Mouse (Mus musculus) B cell, adult 2 months (primary cell): ENCODE measurements around the gene Atxn7l2.

ENCODE experiments used
- DNase-seq, 2 experiments: peaks; one replicate each; pipeline ENCODE4 v3.0.0; 2022

Atxn7l2 gene

DNA sequence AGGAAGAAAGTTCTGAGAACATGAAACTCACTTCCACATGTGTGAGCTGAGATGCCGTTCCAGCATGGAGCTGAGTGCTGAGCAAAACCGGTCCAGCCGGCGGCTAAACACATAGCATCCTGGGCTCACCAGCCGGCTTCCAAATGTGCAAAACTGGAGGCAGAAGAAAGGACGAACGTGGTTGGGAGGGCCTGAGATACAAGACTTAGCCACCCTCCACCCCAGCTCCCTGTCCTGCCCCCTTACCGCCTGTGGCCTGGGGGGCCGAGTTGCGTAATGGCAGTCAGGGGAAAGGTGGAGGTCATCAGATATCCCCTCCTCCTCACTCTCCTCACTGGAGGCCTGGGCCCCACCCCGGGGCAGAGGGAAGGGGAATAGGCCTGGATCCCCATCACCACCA lies 6.3 kb downstream of the Atxn7l2 start:
- DNase-seq: no peak

DNA sequence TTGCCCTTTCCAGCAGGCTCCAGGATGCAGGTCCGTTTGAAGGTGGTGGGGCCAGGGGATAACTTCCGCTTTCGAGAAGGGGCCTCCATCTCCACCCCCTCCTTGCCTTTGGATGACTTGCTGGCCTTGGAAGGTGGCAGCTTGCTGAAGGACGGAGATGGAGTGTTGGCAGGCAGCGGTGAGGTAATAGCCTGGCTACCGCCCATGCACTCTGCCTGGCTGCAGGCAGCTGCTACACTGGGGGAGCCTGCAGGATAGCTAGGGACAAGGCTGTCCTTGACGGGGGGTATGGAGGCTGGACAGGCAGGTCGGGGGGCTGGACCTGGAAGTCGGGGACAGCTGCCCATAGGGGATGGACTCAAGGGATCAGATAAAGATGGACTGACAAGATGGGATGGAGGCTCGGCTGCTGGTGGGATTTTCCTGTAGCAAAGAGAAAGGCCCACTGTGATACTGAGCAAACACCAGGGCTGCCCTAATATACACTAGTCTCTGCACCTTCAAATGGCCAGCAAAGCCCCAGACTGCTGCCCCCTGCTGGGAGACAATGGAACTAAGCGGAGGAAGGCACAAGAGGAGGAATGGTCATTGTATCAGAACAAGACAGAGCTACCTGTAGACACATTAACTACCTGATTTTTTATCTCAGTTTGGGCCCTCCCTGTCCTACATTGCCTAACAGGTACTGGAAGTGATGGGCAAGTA lies 7.0 kb downstream of the Atxn7l2 start:
- peak; percentile 89 to 91 for DNase-seq

DNA sequence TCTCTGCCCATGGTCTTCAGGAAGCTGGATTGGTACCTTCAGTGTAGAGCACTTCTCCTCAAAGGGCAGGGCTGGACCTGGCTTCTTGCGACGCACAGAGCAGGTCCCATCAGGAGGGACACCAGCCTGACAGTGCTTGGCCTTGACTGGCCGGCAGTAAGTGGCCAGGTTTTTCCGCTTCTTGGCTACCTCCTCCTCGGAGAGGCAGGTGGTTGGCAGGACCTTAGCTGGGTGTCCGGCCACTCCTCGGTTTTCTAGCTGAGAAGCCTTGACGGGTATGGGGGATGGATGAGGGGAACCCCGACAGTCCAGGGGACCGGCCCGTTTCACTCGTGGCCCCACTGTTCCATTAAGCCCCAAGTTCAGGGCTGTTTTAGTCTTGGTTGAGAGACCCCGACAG lies 7.5 kb downstream of the Atxn7l2 start:
- DNase-seq: no peak

DNA sequence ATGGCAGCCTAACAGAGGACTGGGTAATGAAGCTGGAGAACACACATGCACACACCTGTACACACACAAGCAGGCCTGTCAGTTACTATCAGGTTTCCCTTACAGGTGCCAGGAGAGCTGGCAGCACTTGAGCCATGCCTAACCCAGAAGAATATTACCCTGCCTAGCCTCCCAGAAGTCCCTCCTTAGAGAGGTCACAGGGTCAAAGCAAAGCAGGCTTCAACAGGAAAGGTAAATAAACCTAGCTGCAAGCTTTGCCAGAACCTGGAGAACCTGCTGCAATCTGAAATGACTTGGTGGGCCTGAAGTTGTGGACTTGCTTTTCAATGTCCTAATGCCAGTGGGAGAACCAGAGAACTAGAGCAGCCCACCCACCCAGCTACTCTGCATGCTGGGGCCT lies 8.2 kb downstream of the Atxn7l2 start:
- DNase-seq: no peak

DNA sequence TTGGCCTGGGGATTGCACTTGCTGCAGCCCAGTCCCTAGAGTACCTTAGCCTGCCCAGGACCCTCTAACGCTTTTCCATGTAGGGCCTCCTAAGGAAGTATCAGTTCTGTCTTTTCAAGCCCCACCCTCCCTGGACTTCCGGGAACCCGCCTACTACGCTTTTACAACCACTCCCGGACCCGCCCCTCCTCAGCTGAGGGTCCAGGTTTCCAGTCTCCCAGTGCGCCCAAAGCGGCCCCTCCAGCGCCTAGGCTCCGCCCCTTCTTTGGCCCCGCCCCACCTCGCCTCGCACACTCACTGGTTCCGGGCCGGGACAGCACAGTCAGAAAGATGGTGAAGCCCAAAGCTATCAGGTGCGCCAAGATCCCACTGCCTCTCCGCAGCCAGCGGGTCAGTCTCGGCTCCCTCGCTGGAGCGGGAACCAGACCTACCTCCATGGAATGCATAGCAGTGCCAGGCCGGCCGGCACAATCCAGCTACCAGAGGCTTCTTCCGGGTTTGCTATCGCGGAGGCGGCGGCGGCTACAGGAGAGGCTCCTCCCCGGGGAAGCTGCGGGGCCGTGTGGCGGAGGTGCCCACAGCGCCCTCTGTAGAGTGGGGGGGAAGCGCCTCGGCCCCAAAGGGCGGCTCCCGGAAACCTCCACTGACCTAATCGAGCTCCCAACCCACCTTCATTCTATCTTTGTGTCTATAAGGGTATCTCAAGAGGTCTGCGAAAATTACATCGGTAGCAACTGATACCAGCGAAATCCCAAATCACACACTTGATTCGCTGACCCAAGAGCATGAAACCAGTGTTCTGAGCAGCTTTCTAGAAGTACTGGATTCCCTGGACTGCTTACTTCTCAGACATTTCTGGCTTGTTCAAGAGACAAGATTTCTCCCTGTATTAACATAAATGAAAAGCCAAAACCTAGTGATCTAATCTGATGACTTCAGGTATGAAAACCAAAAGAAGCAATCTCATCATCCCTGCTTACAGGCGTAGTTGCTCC lies 10.1 kb downstream of the Atxn7l2 start, which contains the start of gene Cyb561d1:
Gene Cyb561d1, minus strand, starts transcription at position 884 of the 995 bp plus-strand sequence.
- DNase-seq: peak; percentile 93

DNA sequence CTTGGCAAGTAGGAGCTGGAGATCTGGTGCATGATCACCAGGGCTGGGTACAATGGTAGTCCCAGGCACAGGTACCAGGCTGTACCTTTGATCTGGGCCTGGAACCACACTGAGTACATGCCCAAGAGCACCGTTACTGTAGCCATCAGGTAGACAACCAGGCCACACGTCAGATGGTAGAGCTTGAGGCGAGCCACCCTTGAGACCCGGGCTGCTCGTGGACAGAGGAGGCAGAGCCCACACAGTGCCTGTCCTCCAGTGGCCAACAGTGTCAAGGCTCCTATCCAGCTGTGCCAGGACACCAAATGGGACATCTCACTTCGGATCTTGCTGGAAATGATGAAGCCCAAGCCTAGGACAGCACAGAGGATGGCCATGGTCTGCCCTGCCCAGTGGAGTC lies 11.5 kb downstream of the Atxn7l2 start:
- no peak for DNase-seq

DNA sequence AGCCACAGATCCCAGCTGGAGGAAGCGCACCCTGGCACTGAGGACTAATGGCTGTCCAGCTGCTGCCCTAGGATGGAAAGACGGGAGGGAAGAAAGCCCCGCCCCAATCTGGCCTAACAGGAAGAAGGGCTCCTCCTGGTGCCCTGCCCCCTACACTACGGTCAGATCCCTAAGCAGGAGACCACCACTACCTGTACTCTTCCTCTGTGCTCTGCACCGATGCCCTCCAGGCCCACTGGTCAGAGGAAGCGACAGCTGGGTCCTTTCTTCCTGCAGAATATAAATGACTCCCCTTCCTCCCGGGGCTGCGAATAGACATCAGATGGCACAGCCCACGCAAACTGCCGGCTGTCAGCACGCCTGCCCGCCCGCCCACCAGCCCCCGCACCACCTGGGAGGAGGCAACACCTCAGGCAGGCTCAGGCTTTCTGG lies 13.7 kb downstream of the Atxn7l2 start:
- DNase-seq: no peak

DNA sequence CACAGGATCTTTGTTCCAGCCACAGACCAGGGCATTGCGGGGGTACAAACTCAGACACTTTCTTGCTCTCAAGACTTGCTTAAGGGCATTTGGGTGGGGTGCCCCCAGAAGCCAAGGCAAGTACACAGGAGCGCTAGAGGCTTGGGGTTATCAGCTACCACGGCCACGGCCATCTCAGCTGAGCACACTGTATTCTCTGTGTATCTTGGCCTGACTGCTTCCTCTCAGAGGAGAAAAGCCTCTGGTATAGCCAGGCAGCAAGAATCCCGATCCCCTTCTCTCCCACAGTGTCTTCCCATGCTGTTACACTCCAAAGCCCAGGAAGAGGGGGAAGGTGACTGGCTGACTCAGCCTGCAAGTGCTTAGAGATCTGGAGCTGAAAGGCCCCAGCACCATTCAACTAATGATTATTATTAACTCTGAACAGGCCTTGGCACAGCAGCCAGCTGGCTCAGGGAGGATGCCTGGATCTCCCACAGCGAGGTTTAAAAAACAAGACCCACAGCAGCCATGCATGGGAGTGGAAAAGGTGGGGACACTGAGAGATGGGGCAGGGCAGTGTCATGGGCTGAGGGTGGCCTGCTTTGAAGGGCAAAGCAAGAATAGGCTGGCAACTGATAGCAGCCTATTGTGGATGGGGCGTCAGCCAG lies 14.7 kb downstream of the Atxn7l2 start:
- no peak for DNase-seq

DNA sequence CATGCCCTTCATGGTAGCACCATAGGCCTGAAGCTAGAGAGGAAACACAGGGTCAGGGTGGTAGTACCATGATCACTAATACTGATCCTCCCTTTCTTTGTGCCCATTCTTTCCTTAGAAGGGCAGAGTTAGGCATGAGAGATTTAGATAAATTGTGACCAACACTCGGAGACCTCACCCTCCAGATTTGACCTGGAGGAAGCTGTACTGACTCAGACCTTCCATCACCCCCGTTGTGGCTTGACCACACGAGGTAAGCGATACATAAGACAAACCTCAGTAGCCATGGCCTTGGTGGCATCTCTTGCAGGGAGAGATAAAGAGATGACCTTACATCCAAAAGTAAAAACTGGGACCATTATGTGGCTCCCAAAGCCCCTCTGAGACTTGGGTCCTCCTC lies 15.4 kb downstream of the Atxn7l2 start:
- DNase-seq: no peak

DNA sequence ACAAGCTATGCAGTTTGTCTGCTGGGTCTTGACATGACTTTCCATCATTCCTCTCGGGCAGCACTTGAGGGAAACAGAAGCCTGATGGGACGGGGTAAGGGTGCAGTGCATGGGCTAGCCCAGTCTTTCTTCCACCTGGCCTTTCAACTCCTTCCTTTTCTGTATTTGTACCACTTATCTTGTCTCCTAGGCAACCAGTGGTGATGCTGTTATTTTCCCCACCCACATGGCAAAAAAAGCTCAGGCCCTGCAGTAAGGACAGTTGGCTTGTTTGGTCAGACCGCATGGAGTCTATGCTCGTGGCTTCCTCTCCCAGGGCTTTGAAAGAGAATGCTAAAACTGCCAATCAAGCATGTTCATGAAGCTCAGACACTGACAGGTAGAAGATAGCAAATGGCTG lies 17.0 kb downstream of the Atxn7l2 start:
- DNase-seq: no peak

DNA sequence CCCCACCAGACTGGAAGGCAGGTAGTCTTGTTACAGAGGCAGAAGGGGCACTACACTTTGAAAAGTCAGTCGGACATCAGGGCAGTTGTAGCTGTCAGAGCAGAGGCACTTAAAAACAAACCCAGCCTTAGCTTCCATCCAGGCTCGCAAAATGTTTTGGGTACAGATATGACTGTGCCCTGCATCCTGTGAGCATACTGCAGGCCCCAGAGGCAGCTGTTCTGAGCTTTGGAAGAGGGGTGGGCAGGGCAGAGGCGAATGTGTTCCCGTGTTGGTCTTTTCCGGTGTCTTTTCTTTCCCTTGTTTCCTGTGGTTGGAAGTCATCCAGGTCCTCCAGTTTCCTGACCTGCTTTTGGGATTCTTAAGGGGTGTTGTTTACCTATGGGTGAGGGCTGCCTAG lies 20.8 kb downstream of the Atxn7l2 start:
- no peak for DNase-seq

DNA sequence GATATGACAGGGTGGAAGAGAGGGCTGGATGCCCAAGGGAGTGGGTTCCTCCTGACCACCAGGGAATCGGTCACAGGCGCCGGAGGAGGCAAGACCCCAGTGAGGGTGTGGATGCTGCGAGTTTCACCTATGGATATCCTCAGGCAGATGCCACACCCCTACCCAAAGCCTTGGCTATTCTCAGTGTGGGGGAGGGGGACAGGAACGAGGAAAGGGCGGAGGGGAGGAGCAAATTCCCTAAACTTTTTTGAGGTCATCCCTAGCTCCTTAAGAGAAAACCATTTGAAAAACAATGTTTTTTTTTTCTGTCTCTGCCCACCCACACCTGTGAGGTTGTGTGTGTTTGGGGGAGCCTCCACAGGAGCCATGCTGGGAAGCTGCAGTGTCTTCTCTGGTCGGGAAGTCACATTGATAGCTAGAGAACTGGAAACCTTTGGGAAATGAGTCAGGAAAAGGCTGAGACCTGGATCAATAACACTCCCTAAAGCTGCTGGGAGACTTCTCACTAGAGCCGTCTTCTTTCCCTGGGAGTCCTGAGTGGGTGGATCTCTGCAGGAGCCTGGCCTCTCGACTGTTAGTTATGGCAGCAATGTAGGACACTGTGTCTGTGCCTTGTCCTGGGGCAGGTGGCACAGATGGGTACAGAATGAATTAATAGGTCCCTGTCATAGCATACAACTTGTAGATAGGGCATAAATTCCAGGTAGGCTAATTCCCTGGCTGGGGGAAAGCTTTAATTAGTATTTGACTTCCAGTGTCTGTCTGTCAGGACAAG lies 21.8 kb downstream of the Atxn7l2 start:
- no peak for DNase-seq

DNA sequence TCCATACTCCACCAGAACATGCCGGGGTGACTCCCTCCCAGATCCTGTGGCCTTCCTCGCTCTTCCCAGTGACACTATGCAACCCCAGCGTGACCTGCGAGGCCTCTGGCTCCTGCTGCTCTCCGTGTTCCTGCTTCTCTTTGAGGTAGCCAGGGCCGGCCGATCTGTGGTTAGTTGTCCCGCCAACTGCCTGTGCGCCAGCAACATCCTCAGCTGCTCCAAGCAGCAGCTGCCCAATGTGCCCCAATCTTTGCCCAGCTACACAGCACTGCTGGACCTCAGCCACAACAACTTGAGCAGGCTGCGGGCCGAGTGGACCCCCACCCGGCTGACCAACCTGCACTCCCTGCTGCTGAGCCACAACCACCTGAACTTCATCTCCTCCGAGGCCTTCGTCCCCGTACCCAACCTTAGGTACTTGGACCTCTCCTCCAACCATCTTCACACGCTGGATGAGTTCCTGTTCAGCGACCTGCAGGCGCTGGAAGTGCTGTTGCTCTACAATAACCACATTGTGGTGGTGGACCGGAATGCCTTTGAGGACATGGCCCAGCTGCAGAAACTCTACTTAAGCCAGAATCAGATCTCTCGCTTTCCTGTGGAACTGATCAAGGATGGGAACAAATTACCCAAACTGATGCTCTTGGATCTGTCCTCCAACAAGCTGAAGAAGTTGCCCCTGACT lies 23.5 kb downstream of the Atxn7l2 start:
- no peak for DNase-seq

DNA sequence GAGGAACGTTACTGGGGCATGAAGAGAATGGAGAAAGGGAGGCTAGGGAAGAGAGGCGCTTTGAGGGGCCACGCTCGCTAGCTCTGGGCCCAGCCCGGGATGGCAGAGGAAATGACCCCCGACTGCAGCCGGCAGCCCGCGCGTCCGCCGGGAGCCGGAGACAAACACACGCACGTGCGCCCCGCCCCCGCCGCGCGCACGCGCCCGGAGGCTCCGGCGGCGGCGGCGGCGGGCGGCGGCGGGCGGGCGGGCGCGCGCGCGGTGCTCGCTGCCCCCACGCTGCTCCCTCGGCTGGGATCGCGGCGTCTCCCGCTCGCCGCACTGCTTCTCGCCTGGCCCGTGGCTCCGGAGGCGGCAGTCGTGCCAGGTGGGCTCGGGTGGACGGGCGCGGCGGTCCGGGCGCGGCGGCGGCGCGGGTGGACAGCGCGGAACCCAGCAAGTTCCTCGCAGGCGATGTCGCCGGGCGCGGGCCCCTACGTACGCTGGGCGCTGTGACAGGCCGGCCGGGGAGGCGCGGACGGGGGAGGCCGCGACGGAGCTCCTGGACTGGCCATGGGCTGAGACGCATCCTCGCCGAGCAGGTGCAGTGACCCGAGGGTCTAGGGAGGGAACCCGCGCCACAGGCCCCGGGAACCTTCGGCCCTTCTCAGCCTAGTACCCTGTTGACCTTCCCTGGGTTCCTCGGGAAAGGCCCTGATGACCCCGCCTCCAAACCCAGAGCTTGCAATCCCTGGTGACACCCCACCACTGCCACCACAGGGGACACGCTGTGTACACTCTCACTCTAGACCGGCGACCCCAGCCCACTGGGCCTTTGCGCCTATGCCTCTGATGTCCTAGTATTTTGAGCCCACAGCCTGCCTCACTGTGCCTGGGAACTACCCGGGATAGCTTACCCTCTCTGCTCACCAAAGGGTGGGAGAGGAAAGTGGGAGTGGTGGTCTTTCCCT lies 24.4 kb downstream of the Atxn7l2 start, which contains the start of gene Amigo1:
Gene Amigo1, plus strand, starts transcription at position 238 of the 950 bp plus-strand sequence.
- DNase-seq: peak; percentile 46 to 62

DNA sequence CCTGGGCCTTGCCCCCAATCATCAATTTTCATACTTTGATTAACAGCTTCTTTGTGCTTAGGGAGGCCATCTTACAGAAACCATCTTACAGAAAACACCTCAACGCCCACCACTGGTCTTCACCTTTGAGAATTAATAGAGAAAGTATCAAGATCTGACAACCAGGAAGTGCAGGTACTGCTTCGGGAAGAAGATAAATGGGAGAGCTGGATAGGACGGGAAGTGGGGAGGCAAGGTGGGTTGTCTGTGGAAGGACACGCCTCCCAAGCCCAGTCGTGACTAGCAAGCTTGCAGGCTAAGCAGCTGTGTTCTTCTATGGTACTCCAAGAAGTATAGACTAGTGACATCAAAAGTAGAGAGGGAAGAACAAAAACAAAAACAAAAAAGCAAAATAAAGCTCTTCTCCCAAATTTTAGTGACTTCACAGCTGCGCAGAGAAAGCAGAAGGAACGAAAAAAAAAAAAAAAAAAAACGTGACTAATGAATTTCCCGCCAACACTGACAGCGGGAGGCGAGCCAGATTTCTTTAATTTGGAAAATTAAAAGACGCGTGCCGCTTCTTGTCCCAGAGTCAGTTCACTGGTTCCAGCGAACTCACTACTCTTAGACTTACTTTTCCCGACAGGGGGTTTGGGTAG lies 25.2 kb downstream of the Atxn7l2 start:
- no peak for DNase-seq

DNA sequence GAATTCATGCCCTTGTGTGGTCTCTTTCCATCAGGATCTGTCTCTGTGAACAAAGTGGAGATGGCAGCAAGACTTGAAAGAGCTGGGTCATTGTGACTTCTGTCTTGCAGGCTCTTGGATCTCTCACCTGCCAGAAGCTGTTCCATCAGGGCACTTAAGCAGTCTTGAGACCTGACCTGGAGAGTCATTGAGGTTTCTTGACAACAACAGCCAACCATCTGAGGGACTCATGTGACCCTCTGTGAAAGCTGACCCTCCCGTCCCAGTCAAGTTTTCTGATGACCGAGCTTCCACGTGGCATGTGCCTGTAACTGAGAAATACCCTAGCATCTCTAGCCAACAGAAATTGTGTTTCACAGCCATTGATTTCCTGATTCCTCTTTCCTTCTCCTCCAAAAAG lies 26.0 kb downstream of the Atxn7l2 start:
- no peak for DNase-seq

DNA sequence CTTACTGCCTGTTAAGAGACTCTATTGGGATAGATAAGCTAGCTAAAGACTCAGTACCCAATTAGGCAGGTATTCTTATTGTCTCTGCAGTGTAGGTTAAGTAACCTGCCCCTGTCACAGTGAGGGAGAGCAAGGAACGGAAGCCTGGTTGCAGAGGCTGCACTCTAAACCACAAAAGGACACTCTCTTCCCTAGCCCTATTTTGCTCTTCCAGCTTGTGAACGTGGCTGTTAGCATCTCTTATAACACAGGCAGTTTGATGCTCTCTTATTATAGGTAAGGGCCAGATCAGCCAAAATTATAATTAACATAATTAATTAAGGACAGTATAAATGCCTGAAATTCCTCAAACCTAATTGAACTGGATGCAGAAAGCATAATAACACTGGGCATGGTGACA lies 30.2 kb downstream of the Atxn7l2 start:
- no peak for DNase-seq

DNA sequence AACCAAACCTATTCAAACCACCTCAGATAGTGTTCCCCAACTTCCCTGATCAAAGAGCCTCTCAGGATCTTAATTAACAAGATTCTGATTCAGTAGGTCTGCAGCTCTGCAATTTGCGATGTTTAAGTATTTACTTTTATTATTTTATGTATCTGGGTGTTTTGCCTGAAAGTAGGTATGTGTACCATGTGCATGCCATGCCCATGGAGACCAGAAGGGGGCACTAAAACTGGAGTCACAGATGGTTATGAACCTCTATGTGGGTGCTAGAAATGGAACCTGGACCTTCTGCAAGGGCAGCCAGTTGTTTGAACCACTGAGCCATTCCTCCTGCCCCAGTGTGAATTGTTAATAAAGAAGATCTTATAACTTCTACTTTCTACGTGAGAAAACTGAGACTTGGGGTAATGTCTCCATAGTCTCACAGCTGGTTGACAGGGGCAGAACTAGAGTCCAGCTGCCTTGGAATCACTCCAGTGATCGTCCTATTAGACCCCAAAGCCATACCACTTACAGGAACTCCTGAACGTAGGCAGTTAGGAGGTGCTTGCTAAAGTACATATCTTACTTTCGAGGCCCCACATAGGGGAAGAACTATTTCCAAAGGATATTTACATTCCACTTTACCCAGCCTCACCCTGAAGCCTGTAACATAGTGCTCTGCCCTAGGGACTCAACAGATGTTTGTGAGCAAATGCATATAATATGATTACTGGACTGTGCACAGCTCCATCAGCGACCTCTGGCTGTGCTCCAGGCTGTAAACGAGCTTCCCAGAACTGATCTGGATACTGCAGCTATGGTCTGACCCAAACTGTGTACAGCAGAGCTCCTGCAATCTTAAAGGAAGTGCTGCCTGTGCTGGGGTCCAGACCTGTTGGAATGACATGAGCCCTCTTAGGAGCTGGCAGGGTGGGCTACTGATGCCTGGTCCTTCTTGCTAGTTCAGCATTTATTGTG lies 31.7 kb downstream of the Atxn7l2 start:
- DNase-seq: no peak
